Mouse (Mus musculus) layer of hippocampus, postnatal 10 days (tissue): ENCODE measurements around the gene Stxbp6. TPM values are rescaled to one million over a fixed set of nuclear protein-coding genes. Genes with fewer than 3 reads are reported as not detected.

ENCODE experiments used
- DNase-seq, 2 experiments: peaks; one replicate each; pipeline ENCODE4 v3.0.0; 2021; ENCODE audit warnings: low spot score in 2 of 2
- total RNA-seq, 2 experiments: library from RNA; stranded (reverse); gene quantifications; 2 replicates each; pipeline ENCODE4 v1.2.3; 2021

Gene Stxbp6
- total RNA-seq, 2 experiments from 2014 or later, result 32.1 to 38.9 TPM

DNA sequence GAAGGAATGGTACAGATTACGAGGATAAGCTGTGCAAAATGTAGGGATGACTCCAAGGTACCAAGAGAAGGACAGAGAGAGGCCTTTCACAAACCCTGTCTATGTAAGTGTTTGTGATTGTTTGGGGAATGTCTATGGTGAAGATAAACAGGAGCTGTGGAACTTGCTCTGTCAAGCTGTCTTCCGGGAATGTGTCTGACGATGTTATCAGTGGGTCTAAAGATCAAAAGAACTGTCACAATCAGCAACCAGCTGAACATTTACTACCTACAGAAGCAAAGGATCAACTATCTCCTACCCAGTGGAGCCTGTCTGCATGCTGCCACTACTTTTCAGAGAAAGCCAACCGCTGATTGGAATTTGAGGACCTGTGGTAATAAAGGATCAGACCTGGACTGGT is 152.3 kb downstream of the Stxbp6 start:
- DNase-seq, result no peak

DNA sequence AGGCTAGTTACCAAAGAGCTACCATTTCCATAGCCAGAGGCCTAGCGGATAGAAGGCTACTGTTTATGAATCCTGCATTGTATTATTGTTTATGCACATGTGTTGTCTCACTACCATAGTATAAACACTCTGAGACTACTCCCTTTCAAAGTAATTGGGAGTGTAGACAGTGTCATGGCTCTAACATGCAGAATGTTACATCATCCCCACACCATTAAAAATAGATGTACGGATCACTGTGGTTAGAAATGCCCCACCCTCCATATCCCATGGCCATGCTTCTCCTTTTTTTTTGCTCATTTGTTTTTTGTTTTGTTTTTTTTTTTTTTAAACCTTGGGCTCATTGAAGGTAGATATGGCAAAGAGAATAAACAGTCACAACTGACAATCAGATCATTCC is 154.9 kb downstream of the Stxbp6 start:
- no peak for DNase-seq

DNA sequence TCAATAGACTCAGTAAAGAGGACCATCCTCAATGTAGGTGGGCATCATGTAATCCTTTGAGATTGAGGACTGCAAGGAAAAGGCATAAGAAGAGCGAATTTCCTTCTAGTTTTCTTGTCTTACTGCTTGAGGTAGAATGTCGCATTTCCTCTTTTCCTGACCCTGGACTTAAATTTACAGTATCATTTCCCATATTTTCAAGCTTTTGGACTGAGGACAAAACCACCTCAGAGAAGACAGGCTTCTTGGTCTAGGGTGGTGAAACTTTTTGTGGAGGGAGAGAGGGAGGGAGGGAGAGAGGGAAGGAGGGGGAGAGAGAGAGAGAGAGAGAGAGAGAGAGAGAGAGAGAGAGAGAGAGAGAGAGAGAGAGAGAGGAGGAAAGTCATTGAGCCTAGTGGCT is 155.6 kb downstream of the Stxbp6 start:
- no peak for DNase-seq

DNA sequence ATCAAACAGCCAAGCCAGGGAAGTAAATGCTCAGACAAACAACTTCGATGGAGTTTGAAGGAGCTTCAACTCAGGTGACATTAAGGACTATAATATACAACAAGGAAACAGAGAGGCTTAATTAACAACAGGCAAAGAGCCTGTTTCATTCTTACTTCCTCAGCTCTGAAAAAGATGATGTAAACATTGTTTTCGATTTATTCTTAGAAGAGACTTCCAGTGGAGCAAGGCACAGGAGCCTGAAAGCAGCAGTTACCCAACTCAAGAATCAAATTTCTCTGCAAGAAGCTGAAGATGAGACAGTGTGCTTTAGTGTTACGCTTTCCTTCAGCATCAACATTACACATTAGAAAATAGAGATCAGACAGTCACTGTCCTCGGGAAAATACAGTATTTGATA is 160.7 kb downstream of the Stxbp6 start:
- DNase-seq, result no peak

DNA sequence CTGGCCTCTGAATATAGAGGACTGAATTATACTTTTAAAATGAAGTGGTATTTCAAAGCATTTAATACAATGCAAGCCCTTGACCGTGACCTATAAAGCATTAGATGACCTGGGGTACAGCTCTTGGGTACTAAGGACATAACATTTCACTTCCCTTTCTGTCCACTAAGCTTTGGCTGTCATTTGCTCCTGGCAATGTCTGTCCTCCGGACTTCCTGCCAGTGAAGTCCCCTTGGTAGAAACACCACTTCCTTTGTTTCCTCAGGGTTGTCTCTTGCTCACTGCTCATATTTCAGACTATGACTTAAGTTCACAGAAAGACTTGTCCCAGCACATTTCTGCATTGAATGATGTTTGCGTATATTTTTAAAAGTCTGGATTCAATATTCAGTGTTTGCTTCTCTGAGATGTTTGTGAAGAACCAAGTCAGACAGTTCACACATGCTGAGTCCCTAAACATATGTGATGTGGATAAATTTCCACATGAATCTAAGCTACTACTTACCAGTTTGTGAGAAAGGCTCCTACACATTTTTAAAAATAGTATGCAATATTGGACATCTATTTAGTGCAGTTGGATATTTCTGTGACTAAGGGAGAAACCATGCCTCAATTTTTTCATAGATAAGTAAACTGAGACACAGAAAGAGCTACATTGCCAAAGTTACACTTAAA is 166.3 kb downstream of the Stxbp6 start:
- no peak for DNase-seq

DNA sequence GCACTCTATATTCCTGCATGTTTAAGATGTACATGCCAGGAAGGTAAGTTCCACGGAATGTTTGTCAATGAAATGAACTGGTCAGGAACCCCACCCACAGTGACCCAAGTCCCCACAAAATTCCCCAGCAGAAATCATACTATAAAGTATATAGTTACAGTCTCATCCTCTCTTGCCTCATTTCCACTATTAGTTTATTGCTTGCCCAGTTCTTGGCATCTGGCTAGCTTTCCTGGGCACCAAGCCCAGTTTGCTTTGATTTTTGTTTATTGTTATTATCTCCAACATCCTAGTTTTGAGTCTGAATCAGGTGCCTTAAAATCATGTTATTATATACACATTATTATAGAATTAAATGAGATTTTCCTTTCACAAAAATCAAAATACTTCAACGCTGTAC is 168.5 kb downstream of the Stxbp6 start:
- DNase-seq, result no peak

DNA sequence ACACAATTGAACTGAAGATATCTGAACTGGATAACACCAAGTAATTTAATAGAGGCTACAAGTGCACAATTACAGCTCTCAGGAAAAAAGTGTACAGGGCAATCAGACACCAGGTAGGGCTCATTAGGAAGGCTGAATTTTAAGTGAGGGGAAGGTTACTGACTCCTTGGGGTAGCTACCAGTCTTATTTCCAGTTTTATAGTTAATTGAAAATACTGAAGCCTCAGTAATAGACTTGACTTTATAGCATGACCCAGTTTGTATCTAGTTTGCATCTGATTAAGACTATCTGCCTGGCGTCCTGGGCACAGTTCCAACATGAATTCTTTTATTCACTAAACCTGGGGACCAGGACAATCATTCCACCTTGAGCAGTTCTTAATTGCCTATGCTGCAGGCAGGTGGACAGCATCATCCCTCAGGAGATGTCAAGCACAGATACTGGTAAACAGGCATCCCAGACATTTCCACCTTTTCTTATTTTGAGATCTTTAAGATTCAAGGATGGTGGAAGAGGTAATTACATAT is 171.2 kb downstream of the Stxbp6 start:
- no peak for DNase-seq

DNA sequence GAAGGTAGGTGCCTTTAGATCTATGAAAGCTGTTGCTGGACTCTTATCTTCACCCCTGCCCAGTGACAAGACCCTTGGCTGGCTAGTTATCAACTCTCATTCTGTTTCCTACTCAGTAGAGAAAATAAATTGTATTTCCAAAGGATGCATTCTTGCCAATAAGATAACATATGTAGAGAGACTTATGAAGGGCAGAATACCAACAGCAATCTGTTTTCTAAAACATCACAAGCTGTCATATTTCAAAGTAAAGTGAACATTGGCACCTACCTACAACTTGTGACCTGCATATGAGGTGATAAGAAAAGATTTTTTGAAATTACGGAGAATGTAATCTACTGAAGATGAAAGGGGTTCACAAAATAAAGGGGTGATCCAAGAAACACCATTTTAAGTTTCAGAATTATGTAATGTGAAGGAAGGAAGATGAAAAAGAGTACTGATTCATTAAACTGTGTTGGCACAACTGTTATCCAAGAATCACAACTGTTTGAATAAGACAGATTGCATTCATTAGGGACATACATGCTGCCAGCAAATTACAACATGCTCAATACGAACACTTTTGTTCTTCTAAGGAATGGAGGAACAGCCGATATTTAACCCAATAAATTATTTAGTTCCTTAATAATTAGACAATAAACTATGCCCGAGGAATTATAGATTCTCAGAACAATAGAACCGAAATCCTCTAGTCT is 175.2 kb downstream of the Stxbp6 start:
- no peak for DNase-seq

DNA sequence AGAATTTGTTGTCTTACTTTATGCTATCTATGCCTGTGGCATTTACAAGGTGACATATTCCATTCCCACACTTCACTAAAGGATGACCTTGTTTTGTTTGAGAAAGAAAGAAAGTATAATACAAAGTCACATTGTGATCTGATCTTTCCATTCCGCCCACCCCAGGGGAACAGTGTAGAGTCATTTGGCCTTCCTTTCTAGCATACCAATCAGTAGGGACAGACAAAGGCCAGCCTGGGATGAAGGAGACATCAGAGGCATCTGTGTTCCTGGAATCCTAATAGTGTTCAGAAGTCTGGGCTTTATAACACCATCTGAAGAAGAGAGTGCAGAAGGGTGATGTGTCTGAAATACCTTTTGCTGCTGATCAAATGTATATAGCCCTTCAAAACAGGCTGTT is 178.0 kb downstream of the Stxbp6 start:
- no peak for DNase-seq

DNA sequence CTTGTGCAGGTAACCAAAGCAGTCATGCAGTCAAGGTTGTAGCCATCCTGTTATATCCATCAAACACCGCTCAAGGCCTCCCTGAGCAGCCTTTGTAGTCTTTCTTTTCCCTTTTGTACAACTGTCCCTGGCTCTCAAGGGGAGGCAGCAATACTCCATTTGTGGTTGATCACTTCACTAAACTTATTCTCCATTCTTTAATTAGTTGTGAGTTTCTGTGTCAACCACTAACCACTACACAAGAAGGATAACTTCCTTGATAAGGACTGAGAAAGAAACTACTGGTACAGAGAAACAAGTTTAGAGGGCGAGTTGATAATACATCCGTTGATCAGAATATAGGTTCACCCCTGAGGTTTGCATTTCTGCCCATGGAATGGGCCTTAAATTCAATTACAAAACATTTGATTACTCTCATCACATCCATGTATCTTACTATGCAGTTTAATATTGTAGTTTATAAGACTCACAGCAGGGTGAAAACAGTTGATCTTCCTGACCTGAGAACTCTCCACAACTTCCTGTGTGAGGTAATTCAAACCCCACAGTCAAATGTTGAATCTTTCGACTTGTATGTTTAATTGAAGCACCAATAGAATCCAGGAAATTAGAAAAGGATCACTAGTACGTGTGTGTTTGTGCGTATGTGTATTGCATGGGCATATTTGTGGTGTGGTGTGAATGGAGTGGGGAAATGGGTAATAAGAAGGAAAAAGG is 184.7 kb downstream of the Stxbp6 start:
- DNase-seq, result no peak

DNA sequence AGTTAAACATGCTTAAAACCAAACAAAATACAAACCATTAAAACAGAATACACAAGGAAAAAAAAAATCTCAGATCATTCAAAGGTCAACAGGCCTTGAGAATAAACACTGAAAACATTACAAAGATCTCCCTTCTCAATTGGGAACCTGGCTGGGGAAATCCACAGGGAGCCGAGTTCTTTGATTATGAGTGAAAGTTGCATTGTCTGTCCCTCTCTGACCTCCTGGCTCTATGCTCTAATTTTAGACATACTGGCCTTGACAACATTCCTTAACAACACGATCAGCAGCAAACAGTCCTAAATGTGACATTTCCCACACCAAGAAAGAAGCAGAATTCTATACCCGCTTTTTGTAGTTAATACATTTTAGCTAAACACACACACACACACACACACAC is 187.7 kb downstream of the Stxbp6 start:
- DNase-seq, result no peak

DNA sequence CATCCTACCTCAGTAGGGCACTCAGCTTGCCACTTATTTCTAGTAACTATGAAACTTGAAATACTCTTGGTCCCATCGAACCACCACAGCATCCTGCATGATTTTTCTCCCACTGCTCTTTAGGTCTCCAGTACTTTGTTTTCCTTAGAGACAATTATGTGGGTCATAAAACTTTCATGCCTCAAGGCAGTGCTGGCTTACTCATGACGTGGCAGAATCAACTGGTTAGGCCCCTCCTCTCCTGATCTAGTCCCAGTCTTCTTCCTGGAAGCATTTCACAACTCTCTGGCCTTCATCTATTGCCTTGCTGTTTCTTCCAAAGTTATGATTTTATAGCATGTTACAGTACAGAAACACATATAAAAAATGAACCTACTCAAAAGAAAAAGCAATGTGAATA is 201.8 kb downstream of the Stxbp6 start:
- DNase-seq, result no peak

DNA sequence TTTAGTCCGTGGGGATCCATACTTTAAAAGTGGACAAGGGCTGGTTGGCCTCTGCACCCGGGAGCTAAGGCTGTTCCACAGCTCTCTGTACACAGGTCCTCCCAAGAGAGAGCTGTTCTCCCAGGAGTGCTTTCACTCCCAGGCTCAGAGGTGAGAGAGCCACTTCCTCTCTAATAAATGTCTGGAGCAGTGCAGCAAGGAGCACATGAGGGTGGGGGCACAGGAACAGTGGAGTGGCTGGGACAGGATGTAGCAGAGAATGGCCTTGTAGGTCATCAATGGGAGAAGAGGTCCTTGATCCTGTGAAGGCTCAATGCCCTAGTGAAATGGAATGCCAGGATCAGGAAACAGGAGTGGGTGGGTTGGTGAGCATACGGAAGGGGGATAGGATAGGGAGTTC is 209.1 kb downstream of the Stxbp6 start:
- DNase-seq, result no peak

DNA sequence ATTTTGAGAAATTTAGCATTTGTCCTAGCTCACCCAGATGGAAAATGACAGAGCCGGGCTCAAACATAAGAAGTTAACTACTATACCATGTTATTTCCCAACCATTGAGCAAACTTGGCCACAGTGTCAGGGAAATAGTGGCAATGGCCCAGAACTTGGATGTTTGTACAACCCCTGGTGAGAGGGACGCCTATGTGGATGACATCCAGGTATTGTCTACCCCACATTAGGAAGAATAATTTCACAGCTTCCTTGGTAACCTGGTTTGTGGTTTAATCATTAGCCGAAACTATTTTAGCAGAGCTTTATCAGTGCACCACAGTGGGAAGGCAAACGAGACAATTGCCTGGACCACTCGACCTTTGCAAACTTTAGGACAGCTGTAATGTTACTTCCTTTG is 215.1 kb downstream of the Stxbp6 start:
- no peak for DNase-seq

DNA sequence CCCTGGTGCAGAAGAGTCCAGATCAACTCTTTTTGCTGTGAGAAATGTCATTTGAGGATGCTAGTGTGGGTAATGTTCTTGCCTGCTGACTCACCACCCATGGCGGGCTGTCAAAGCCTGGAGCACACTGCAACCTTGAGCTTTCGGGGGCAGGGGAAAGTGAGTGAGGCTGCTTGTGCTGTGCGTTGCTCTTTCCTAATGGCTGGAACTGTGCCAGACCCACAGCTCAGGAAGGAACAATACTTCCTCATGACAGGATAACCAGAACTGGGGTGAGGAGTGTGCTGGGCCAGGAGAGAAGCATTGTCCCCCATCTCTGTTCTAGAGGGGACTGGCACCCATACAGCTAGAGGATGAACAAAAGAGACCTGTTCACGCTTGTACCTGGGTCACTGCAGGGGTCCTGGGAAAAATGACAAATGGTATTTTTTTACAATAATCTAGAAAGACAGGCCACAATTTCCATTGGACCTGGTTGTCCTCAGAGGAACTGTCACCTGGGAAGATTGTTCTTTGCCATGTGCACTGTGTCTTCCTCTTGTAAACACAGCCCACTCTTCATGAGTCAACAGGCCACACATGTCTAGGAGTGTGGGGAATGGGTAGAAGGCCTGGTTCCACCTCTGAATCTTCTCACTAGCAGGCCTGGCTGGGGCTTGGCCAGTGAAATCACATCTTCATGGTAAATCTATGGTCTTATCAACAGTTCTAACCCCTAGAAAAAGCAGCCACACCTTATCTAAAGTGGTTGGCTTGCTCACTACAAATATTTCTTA is 216.2 kb downstream of the Stxbp6 start:
- DNase-seq, result peak; percentile 12 to 21

DNA sequence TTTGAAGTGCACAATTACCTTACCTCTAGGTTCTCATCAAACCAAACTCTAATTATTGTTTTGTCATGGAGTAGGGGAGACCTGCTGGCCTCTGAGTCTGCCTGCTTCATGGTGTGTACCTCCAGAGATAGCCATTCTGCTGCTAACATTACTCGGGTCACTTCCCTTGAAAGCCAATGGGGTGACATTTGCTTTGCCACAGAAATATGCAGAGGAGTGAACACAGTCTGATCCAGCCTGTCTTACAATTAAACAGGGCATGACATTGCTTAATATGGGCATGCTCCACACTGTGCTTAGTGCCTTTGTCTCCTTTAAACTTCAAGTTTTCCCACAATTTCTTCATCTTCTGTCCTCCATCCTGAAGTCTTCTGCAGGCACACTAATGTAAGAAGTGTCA is 222.5 kb downstream of the Stxbp6 start:
- no peak for DNase-seq

DNA sequence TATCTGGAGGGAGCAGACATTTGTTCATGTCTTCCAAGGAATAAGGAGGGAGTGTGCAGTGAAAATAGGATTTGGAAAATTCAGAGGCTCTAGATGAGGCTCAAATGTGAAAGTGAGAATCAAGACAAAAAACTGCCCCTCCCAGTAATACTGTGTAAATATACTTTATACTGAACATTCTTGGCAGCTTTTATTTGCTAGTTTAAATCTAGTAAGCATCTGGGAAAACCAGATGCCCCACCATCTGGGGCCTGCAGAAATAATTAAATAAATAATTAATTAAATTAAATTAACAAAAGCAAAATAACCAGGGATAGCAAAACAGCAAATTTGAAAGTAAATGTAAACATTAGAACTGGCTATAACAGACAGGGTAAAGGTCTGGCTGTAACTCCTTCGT is 224.0 kb downstream of the Stxbp6 start:
- DNase-seq, result no peak

DNA sequence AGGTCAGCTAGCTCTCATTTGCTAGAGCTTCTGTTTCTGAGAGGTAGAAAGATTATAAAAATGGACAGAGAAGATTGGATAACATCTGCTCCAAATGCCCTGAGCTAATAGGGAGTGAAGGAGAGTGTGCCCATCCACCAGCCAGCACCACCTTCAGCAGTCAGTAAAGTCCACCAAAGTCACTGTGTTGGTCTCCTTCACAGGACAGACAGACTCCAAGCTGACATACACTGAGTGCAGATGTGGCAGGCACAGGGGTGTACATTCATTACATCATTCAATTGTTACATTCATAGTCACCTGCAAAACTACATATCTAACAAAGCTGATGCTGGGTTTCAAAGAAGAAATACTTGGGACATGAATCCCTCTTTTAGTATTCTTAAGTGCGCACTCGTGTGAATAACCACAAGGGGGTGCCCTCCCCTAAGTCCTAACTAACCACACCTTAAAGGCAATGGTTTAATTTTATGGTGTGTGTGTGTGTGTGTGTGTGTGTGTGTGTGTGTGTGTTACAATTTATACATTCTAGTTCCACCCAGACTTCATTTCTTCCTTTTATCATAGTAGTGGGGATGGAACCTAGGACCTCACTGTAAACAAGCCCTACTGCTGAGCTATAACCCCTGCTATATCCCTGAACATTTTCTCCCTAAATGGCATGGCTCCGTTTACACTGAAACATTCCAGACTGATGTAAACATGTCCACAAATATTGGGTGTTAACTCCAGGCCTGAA is 225.9 kb downstream of the Stxbp6 start:
- DNase-seq, result peak; percentile 35 to 62

DNA sequence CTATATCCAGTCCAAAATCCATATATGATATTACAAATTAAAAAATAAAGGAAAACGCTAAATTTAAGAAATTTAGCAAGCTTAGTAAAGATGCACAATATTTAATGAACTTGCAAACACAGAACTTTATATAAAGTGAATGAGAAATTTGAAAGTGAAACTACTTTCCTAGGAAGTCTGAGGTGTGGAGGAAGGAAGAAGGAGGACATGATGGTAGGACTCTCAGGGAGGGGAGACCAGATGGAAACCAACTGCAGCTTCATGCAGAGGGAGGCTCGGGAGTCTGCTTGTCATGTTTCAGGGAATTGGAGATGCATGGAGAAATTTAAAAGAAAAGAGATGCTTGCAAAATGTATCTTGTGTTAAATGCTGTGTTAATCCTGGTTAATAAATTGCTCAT is 233.9 kb downstream of the Stxbp6 start:
- DNase-seq, result no peak

DNA sequence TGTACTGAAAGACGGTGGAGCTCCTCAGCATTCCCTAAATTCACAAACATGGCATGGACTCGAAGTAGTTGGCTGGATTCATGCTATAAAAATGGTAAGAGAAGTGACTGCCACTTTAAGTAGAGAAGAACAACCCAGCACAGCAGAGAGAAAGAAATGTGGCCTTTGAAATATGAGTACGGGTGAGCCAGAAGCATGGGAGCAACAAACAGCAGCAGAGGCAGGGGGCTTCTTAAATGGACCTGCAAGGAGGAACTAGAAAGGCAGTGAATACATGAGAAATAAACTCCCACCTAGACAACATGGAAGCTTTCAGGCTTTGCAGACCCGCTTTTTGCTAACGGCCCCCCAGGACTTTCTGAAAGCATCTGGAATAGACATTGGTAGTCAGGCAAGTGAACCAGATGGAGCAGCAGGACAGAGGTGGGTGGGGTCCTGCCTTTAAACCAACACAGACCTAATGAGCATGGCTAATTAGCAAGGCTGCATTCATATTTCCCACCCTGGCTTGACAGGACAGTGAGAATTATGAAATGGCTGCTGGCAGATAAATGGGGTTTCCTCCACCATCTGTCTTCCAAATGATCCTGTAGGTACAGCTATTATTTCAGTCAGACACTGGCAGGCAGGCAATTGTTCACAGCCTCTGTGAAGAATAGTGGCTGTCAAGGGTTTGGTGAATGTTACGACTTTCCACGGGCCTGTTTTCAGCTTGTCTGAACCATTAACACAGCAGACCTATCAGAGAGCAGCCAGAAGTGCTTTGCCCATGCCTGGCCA is 234.7 kb downstream of the Stxbp6 start:
- peak; percentile 10 to 19 for DNase-seq
